Mouse (Mus musculus) T-helper 1 cell (primary cell): ENCODE results near the gene Kcng3.

Experiments used
- in situ Hi-C: fragments of 300-600 bp; cut with MboI, MseI; formaldehyde crosslinking; loops from one replicate; pipeline ENCODE4 v1.15.1; 2025; ENCODE audit warnings: high pct_unique_total_duplicates

Gene Kcng3

DNA sequence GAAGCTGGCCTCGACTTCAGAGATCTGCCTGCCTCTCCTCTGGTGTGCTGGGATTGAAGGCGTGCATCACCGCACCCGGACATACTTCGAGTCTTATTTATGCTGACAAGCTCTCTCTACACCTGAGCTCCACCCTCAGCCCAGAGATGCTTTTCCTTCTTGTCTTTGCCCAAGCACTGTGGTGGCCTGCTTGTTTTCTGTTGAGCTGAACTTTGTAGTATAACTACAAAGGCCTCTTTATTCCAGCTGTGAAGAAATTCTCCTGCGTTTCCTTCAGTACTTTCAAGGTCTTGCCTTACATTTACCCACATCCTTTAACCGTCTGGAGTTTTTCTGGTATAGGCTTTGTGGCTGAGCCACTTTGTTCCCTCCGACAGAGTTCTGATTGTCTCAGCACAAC, 72.6 kb downstream of the Kcng3 start:
- in situ Hi-C loops, result no loop called here

DNA sequence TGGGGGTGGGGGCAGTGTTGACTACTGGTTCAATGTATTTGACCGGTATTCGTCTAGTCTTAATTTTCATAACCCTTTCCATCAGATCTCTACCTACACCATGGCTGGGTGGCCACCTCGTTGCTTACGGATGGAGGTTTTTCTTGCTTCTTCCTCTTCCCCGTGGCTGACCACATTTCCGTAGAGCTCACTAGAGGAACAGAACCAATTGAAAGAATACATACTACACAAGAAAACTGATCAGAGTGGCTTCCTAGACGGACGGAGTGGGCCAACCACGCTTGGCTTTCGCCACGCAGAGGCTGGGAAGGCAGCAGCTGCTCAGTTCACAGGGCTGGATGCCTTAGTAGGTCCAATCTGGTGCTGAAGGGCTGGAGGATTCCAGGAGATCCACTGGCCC, 75.9 kb downstream of the Kcng3 start:
- in situ Hi-C loops, result no loop called here

DNA sequence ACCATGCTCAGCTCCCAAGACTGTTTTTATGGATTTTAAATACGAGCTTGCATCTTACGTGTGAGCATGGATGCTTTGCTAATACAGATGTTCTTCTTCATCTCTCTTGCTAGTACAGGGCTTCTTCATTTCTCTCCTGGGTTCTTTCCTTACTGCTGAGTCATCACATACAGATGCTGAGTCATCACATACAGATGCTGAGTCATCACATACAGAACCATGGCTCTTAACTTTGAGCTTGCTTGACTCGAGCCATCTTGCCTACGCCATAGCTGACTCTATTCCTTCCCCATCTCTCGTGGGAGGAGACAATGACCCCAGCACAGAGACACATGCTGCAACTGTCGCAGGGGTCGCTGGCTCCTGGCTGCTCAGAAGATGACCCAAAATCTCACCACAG, 76.7 kb downstream of the Kcng3 start:
- in situ Hi-C loops, result no loop called here

GRCm38 (mm10) chr17:83548501-83549233, 83.0 kb downstream of the Kcng3 start:
- in situ Hi-C loops, result no loop called here

DNA sequence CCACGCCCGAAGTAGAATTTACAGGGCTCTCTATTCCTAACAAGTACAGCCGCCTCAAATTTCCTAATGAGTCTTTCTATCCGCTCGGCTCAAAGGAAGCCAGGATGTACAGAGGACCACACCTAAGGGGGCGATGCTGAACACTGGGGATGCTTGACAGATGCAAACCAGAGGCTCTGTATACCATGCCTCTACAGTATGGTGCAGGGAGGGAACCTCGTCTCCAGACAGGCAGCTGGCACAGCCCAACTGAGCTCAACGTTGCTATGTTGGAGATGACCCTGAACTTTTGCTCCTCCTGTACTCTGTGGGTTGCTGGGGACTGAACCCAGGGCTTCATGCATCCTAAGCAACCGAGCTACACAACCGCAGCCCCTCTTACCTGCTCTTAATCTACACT, 84.5 kb downstream of the Kcng3 start:
- in situ Hi-C loops, result no loop called here

GRCm38 (mm10) chr17:83545756-83546742, 85.6 kb downstream of the Kcng3 start:
- in situ Hi-C loops, result no loop called here

DNA sequence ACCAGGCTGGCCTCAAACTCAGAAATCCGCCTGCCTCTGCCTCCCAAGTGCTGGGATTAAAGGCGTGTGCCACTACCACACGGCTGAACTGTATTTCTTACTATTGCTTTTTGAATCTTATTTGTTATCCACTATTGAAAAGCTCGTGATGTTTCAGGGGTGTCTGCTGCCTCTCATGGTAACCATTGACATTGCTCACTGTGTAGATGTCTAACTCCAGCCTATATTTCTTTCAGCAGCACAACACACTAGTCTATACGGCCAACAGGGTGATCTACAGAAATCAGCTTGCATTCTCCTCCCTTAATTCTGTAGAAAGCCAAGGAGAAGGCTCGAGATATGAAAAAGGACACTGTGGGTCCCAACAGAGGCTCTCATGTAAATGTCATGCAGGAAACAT, 86.4 kb downstream of the Kcng3 start:
- in situ Hi-C loops, result no loop called here

GRCm38 (mm10) chr17:83542424-83542823, 89.3 kb downstream of the Kcng3 start:
- in situ Hi-C loops, result no loop called here

GRCm38 (mm10) chr17:83539262-83540037, 92.2 kb downstream of the Kcng3 start:
- in situ Hi-C loops, result no loop called here

GRCm38 (mm10) chr17:83538694-83539093, 93.0 kb downstream of the Kcng3 start:
- in situ Hi-C loops, result no loop called here

DNA sequence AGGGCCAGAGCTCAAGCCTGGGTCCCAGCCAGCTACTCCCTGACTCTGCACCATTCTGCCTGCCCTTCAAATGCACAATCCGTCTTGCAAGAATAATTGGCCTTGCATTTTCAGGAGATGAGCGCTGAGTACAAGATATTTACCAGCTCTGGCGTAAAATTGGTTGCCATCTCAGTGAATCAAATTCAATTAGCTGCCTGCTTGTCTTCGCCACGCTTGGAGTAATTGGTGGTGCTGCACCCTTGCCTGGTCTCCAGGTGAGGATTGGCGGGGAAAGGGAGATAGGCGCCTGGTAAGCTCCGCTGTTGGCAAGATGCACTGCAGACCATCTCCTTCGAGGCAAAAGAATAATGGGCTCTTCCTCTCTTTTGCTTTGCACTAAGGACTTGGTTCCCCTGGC, 93.6 kb downstream of the Kcng3 start:
- in situ Hi-C loops, result no loop called here
